Mouse (Mus musculus) left cerebral cortex, postnatal 4 days (tissue): ENCODE measurements at regions not wholly inside any gene's neighbourhood (a gene's known extent, or its start where the extent isn't known, plus 50 kb on each side); places are given as distances from the start of the nearest gene placed in this dataset.

Experiments used
- DNase-seq: peaks from one replicate; pipeline ENCODE4 v3.0.0-alpha.2; 2022
- intact Hi-C: fragments of 180-260 bp; cut with DNase I; formaldehyde crosslinking; loops from one replicate; pipeline ENCODE4 v1.15.1; 2025

DNA sequence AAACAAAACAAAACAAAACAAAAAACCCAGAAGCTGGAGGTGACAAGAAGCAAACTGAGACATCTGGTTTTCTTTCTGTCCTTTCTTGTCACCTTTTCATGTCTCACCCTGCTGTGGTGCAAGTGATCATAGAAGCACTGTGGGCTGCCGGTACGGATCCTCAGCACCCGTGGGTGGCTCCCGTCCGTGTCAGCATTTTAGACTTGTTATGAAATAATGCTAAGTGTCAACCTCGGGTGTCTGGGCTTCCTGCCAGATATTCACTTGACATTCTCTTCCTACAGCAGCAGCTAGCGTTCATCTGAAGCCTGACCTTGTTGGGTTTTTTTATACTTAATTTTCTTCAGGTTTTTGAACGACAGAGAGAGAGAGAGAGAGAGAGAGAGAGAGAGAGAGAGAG lies 404.7 kb downstream of the Pla2g4a start:
- intact Hi-C loops, result no loop called here
- peak; percentile 46 for DNase-seq

DNA sequence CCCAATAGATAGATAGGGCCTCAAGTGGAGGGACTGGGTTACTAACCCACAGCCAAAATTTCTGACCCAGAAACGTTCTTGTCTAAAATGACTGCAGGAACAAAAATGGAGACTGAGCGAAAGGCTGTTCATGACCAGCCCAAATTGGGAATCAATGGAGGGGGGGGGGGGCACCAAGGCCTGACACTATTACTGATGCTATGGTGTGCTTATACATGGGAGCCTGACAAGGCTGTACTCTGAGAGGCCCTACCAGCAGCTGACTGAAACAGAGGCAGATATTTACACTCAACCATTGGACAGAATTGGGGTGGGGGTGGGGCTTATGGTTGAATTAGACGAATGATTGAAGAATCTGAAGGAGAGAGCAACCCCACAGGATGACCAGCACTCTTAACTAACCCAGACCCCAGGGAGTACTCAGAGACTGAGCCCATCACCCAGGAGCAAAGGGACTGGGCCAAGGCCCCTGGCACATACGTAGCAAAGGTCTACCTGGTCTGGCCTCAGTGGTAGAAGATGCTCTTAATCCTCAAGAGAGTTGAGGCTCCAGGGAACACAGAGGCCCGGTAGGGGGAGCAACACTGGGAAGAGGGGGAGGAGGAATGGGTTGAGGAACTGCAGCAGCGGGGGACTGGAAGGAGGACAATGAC lies 405.6 kb downstream of the Pla2g4a start:
- intact Hi-C loops, result no loop called here
- no peak for DNase-seq

DNA sequence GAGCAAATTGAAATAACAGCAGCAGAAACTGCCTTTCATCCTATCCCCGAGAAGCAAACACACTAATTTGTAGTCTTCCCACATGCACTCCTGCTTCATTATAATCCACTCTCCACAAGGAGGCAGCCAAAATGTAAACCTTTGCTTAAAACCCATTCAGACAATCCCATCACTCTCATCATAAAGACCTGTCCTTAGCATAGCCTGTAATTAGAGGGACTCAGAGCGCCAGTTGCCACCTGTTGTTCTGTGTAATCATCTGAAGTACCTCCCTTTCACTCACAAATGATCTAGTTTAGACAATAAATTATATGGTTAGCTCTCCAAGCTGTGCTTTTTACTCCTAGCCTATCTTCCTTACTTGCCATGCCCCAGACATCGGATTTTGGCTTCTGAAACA lies 415.0 kb downstream of the Pla2g4a start:
- DNase-seq, result no peak
- intact Hi-C loops, result loop anchor here (10.0 kb wide), 1 partner anchor 209 kb away; no protein-coding TSS in a partner anchor

DNA sequence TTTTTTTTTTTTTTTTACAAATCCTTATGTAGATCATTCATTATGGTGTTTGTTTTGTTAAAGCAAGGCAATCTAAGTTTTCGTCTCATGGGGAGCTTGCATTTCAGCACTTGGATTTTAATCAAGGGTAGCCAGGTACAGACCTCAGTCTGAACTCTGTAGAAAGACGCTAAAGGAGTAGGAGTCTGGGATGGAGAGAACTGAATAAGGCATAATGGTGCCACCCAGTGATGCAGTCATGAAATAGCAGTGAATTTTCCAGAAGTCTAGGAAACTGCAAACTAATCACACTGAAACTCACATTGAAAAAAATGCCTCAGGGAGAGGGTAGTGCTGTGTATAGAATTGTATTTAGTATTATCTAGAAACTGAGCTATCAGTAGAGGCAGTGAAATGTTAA lies 419.7 kb downstream of the Pla2g4a start:
- intact Hi-C loops, result loop anchor here (10.0 kb wide), 1 partner anchor 213 kb away; no protein-coding TSS in a partner anchor
- DNase-seq, result peak; percentile 11

DNA sequence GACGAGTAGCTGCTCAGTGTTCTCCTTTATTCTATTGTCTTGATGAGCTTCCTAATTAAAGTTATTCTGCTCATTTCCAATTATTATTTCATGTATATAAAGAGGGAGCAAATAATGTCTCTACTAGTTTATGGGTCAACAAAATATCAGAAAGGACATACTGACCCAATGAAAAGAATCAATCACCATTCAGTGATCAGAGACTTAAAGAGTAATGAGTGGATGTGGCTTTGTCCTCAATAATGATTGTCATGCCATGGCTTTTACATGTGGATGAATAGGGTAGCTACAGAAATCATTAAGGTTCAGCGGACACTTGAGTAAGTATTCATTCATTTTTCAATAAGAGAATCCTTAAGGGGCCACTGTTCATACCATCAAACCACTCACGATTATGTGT lies 427.4 kb downstream of the Pla2g4a start:
- no peak for DNase-seq
- intact Hi-C loops, result no loop called here
